Mouse (Mus musculus) cortical plate, adult 2 months (tissue): Measurements from ENCODE around the gene Gipc3. TPM values are rescaled to one million over a fixed set of nuclear protein-coding genes. Genes with fewer than 3 reads are reported as not detected.

Source experiments
- H3K27ac ChIP-seq: fragments of 200-500 bp; 2 replicates; pipeline ENCODE4 v1.5.1; 2012; ENCODE audit warnings: low read length, control low read depth, inconsistent platforms; ENCODE audit not compliant: insufficient read depth
- H3K4me1 ChIP-seq: fragments of 200-500 bp; 2 replicates; pipeline ENCODE4 v1.6.1; 2011; ENCODE audit warnings: low read length; ENCODE audit not compliant: control insufficient read depth, insufficient read depth
- H3K4me3 ChIP-seq: fragments of 200-500 bp; 2 replicates; pipeline ENCODE4 v1.5.1; 2011; ENCODE audit warnings: mild to moderate bottlenecking, low read length, control low read depth; ENCODE audit not compliant: insufficient read depth
- CTCF ChIP-seq: fragments of 200-500 bp; IDR thresholded peaks from 2 replicates; pipeline ENCODE4 v1.5.1; 2011; ENCODE audit warnings: mild to moderate bottlenecking, control low read depth, low read length; ENCODE audit not compliant: insufficient read depth; ENCODE audit errors: extremely low read depth
- POLR2A ChIP-seq: fragments of 200-500 bp; IDR thresholded peaks from 2 replicates; pipeline ENCODE4 v1.6.1; 2011; ENCODE audit warnings: mild to moderate bottlenecking, low read length, control low read depth; ENCODE audit not compliant: insufficient read depth; ENCODE audit errors: extremely low read depth
- polyA plus RNA-seq: library from polyadenylated mRNA; depleted of rRNA; stranded (reverse); fragments of >200 nt; gene quantifications from 2 replicates; pipeline ENCODE4 v1.2.3, GENCODE M21; 2012; rRNA removed

The Gipc3 gene
- polyA plus RNA-seq, 1 experiment = 1.2 TPM

GRCm38 (mm10) chr10:81288601-81289000 is 54.5 kb downstream of the Gipc3 start:
- TF ChIP-seq CTCF (peak; percentile 52), POLR2A (no peak)

GRCm38 (mm10) chr10:81287513-81288157 is 55.4 kb downstream of the Gipc3 start:
- Histone ChIP-seq H3K4me3 (no peak overlapping the region), H3K4me1 (no peaks in the 10 kb centered on the region; the same call in 1 of the 2 replicates), H3K27ac (no peak overlapping the region)
- TF ChIP-seq POLR2A = no peak
- peak; percentile 81 for TF ChIP-seq CTCF

More at GRCm38 (mm10) chr10:81288601-81289000, 54.5 kb downstream of the Gipc3 start:
- Histone ChIP-seq H3K27ac (no peak overlapping the region), H3K4me3 (no peak overlapping the region), H3K4me1 (no peaks in the 10 kb centered on the region; the same call in 1 of the 2 replicates)

- Histone ChIP-seq H3K4me3 (no peak overlapping the region), H3K4me1 (no peaks in the 10 kb centered on the region; the same call in 1 of the 2 replicates), H3K27ac (no peak overlapping the region)
- TF ChIP-seq POLR2A (no peak), CTCF (no peak)
Observed at GRCm38 (mm10) chr10:81286586-81286985, 56.5 kb downstream of the Gipc3 start.

- Histone ChIP-seq H3K4me1 (no peaks in the 10 kb centered on the region; the same call in 1 of the 2 replicates), H3K4me3 (peak overlapping the region; percentile 6; the same call in 1 of the 2 replicates), H3K27ac (no peak overlapping the region)
- TF ChIP-seq POLR2A (no peak), CTCF (no peak)
Observed at GRCm38 (mm10) chr10:81285694-81286450, 57.2 kb downstream of the Gipc3 start.

Other genes with a start within 250 kb of the Gipc3 start
- gene Creb3l3, start 244.4 kb downstream of the Gipc3 start, polyA plus RNA-seq = 0.42 TPM in 2 replicates
- gene Map2k2, start 237.4 kb downstream of the Gipc3 start, polyA plus RNA-seq = 192 and 201 TPM in 2 replicates
- 46.9 and 49.9 TPM in 2 replicates for gene Zbtb7a, start 208.0 kb downstream of the Gipc3 start, polyA plus RNA-seq
- gene Pias4, start 175.3 kb downstream of the Gipc3 start, polyA plus RNA-seq = 21.3 and 22.5 TPM in 2 replicates
- gene Eef2, start 166.6 kb downstream of the Gipc3 start, polyA plus RNA-seq = 1,040 and 1,088 TPM in 2 replicates
- gene Dapk3, start 160.3 kb downstream of the Gipc3 start, polyA plus RNA-seq = 71.2 and 77.1 TPM in 2 replicates
- gene 4930442H23Rik, start 159.4 kb downstream of the Gipc3 start, polyA plus RNA-seq = not detected in 2 replicates
- 0.13 and 0.19 TPM in 2 replicates for gene Nmrk2, start 141.2 kb downstream of the Gipc3 start, polyA plus RNA-seq
- 166 and 169 TPM in 2 replicates for gene Atcay, start 112.4 kb downstream of the Gipc3 start, polyA plus RNA-seq
- gene Zfr2, start 110.1 kb downstream of the Gipc3 start, polyA plus RNA-seq = 93.1 and 105 TPM in 2 replicates
- gene Matk, start 90.3 kb downstream of the Gipc3 start, polyA plus RNA-seq = 475 and 540 TPM in 2 replicates
- gene Mrpl54, start 76.3 kb downstream of the Gipc3 start, polyA plus RNA-seq = 61.1 and 64.7 TPM in 2 replicates
- 52.1 and 58.2 TPM in 2 replicates for gene Apba3, start 76.3 kb downstream of the Gipc3 start, polyA plus RNA-seq
- 0.15 and 0.17 TPM in 2 replicates for gene Tjp3, start 51.7 kb downstream of the Gipc3 start, polyA plus RNA-seq
- 414 and 443 TPM in 2 replicates for gene Pip5k1c, start 50.3 kb downstream of the Gipc3 start, polyA plus RNA-seq
- 32.2 and 33.0 TPM in 2 replicates for gene Cactin, start 22.2 kb downstream of the Gipc3 start, polyA plus RNA-seq
- 2.7 and 2.9 TPM in 2 replicates for gene Tbxa2r, start 14.5 kb downstream of the Gipc3 start, polyA plus RNA-seq
- 34.4 and 36.3 TPM in 2 replicates for gene Hmg20b, start 7.2 kb upstream of the Gipc3 start, polyA plus RNA-seq
- gene Mfsd12, start 14.2 kb upstream of the Gipc3 start, polyA plus RNA-seq = 30.1 and 30.8 TPM in 2 replicates
- 0.45 and 0.52 TPM in 2 replicates for gene 4930404N11Rik, start 22.6 kb upstream of the Gipc3 start, polyA plus RNA-seq
- 75.5 and 76.0 TPM in 2 replicates for gene Fzr1, start 35.2 kb upstream of the Gipc3 start, polyA plus RNA-seq
- 106 and 108 TPM in 2 replicates for gene Dohh, start 41.2 kb upstream of the Gipc3 start, polyA plus RNA-seq
- 5.8 and 5.9 TPM in 2 replicates for gene Gm48551, start 41.2 kb upstream of the Gipc3 start, polyA plus RNA-seq
- gene Gm48552, start 45.7 kb upstream of the Gipc3 start, polyA plus RNA-seq = 6.8 and 7.8 TPM in 2 replicates
- gene Smim24, start 49.8 kb upstream of the Gipc3 start, polyA plus RNA-seq = 2.5 and 3.0 TPM in 2 replicates
- gene Nfic, start 112.4 kb upstream of the Gipc3 start, polyA plus RNA-seq = 52.2 and 54.5 TPM in 2 replicates
- gene Celf5, start 139.4 kb upstream of the Gipc3 start, polyA plus RNA-seq = 307 and 309 TPM in 2 replicates
- 124 and 129 TPM in 2 replicates for gene Ncln, start 153.1 kb upstream of the Gipc3 start, polyA plus RNA-seq
- gene S1pr4, start 156.9 kb upstream of the Gipc3 start, polyA plus RNA-seq = 0.87 and 1.1 TPM in 2 replicates
- 3.4 and 3.9 TPM in 2 replicates for gene Gna15, start 181.0 kb upstream of the Gipc3 start, polyA plus RNA-seq
- gene Gna11, start 201.9 kb upstream of the Gipc3 start, polyA plus RNA-seq = 147 and 154 TPM in 2 replicates
- 897 and 916 TPM in 2 replicates for gene Aes, start 216.2 kb upstream of the Gipc3 start, polyA plus RNA-seq
- gene Tle2, start 231.3 kb upstream of the Gipc3 start, polyA plus RNA-seq = 97.8 and 112 TPM in 2 replicates